Mouse (Mus musculus): ENCODE data around the gene Arfrp1.

DNA sequence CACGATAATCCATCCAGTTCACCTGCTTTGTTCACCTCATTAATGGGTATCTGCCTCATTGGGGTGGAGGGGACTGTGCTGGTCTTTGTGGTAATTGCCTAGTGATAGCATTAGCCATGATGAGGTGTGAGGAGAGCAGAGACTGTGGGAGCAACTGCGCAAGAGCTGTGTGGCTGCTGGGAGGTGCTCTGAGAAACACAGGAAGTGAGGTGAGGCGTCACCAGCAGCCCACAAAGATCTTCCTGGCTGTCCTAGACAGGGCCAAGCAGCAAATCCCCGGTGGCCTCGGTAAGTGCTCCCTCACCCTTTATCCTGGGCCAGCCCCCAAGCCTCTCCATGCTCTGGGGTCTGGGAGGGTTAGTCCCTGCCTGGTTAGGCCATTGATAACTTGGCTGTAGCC, 15.9 kb upstream of the Arfrp1 start:
- TF ChIP-seq CTCF (IDR thresholded peaks at IDR 0.05; ENCODE audit: low read depth) = no peak
- TF ChIP-seq EP300 (IDR thresholded peaks at IDR 0.05; ENCODE audit: low read depth) = no peak
